Mouse (Mus musculus) heart, postnatal 10 days (tissue): ENCODE data around the gene Psmd3. TPM values are rescaled to one million over a fixed set of nuclear protein-coding genes. Genes with fewer than 3 reads are reported as not detected.
"Not testable (repeated sequence)": the region's sequence is repeated elsewhere in the genome, so short reads cannot be mapped to it uniquely, and the experiment has no call there.

Experiments used
- DNase-seq, 2 experiments: peaks; one replicate each; pipeline ENCODE4 v3.0.0; 2021
- intact Hi-C: fragments of 180-260 bp; cut with DNase I; formaldehyde crosslinking; loops from one replicate; pipeline ENCODE4 v1.15.1; 2025
- total RNA-seq, 2 experiments: library from RNA; stranded (reverse); gene quantifications; 2 replicates each; pipeline ENCODE4 v1.2.3; 2021

Gene Psmd3
- total RNA-seq, 2 experiments from 2014 or later: 131 to 132 TPM

- intact Hi-C loops: loop anchor here (2.0 to 5.0 kb wide), 2 partner anchors 41 to 76 kb away; no protein-coding TSS in a partner anchor
- no peak for DNase-seq
Observed at GRCm38 (mm10) chr11:98711046-98711434, 28.7 kb downstream of the Psmd3 start.

GRCm38 (mm10) chr11:98712009-98712408, 29.7 kb downstream of the Psmd3 start:
- not testable (repeated sequence) for DNase-seq
- intact Hi-C loops: loop anchor here (5.0 kb wide), 1 partner anchor 40 kb away; no protein-coding TSS in a partner anchor

- DNase-seq: no peak
Observed at GRCm38 (mm10) chr11:98713703-98714102, 31.3 kb downstream of the Psmd3 start.

GRCm38 (mm10) chr11:98715946-98716345, 33.6 kb downstream of the Psmd3 start:
- intact Hi-C loops: no loop called here

More at GRCm38 (mm10) chr11:98713703-98714102, 31.3 kb downstream of the Psmd3 start:
- intact Hi-C loops: loop anchor here (5.0 kb wide), 1 partner anchor 39 kb away; no protein-coding TSS in a partner anchor

GRCm38 (mm10) chr11:98717904-98718303, 35.5 kb downstream of the Psmd3 start:
- intact Hi-C loops: no loop called here
- peak; percentile 77 to 91 for DNase-seq

More at GRCm38 (mm10) chr11:98715946-98716345, 33.6 kb downstream of the Psmd3 start:
- no peak for DNase-seq

GRCm38 (mm10) chr11:98720756-98721155, 38.4 kb downstream of the Psmd3 start:
- intact Hi-C loops: no loop called here
- DNase-seq: no peak

- peak; percentile 91 to 93 for DNase-seq
- intact Hi-C loops: loop anchor here (2.0 kb wide), 1 partner anchor 15 kb away; no protein-coding TSS in a partner anchor
Observed at GRCm38 (mm10) chr11:98721458-98722226, 39.3 kb downstream of the Psmd3 start.

GRCm38 (mm10) chr11:98723098-98723497, 40.7 kb downstream of the Psmd3 start:
- intact Hi-C loops: loop anchor here (2.0 kb wide), 1 partner anchor 14 kb away; no protein-coding TSS in a partner anchor
- DNase-seq: no peak

- intact Hi-C loops: no loop called here
- DNase-seq: no peak
Observed at GRCm38 (mm10) chr11:98725926-98726506, 43.7 kb downstream of the Psmd3 start.

GRCm38 (mm10) chr11:98729119-98729588, 46.8 kb downstream of the Psmd3 start, which contains the start of gene Med24:
Med24 (minus strand) TSS chr11:98729435.
- DNase-seq: peak; percentile 92 to 93
- intact Hi-C loops: no loop called here

- DNase-seq: no peak
- intact Hi-C loops: no loop called here
Observed at GRCm38 (mm10) chr11:98730727-98731126, 48.4 kb downstream of the Psmd3 start.

GRCm38 (mm10) chr11:98731134-98731533, 48.8 kb downstream of the Psmd3 start:
- intact Hi-C loops: no loop called here
- peak in 1 of 2 experiments; percentile 37 for DNase-seq

GRCm38 (mm10) chr11:98734020-98734419, 51.7 kb downstream of the Psmd3 start:
- intact Hi-C loops: no loop called here
- DNase-seq: no peak

- DNase-seq: no peak
- intact Hi-C loops: no loop called here
Observed at GRCm38 (mm10) chr11:98735111-98735510, 52.8 kb downstream of the Psmd3 start.

- DNase-seq: no peak
- intact Hi-C loops: loop anchor here (2.0 kb wide), 1 partner anchor 13 kb away; no protein-coding TSS in a partner anchor
Observed at GRCm38 (mm10) chr11:98736176-98736575, 53.8 kb downstream of the Psmd3 start.

GRCm38 (mm10) chr11:98737220-98737619, 54.9 kb downstream of the Psmd3 start:
- intact Hi-C loops: loop anchor here (2.0 kb wide), 1 partner anchor 14 kb away; no protein-coding TSS in a partner anchor
- DNase-seq: not testable (repeated sequence)

GRCm38 (mm10) chr11:98738428-98738911, 56.1 kb downstream of the Psmd3 start:
- no peak for DNase-seq
- intact Hi-C loops: no loop called here

GRCm38 (mm10) chr11:98738925-98739324, 56.6 kb downstream of the Psmd3 start:
- intact Hi-C loops: no loop called here
- no peak for DNase-seq

- intact Hi-C loops: no loop called here
- peak in 1 of 2 experiments; percentile 40 for DNase-seq
Observed at GRCm38 (mm10) chr11:98740026-98740392, 57.7 kb downstream of the Psmd3 start.

GRCm38 (mm10) chr11:98740393-98741050, 58.2 kb downstream of the Psmd3 start, which contains the start of gene Thra:
Thra (plus strand) TSS chr11:98740638.
- intact Hi-C loops: loop anchor here (1.0 kb wide), 1 partner anchor 46 kb away; no protein-coding TSS in a partner anchor
- peak; percentile 87 to 89 for DNase-seq
